Mouse (Mus musculus): ENCODE results near the gene Abcg5. TPM values are rescaled to one million over a fixed set of nuclear protein-coding genes. Genes with fewer than 3 reads are reported as not detected.

The Abcg5 gene
- polyA plus RNA-seq, 1 experiment from 2014 or later = 0.47 TPM

DNA sequence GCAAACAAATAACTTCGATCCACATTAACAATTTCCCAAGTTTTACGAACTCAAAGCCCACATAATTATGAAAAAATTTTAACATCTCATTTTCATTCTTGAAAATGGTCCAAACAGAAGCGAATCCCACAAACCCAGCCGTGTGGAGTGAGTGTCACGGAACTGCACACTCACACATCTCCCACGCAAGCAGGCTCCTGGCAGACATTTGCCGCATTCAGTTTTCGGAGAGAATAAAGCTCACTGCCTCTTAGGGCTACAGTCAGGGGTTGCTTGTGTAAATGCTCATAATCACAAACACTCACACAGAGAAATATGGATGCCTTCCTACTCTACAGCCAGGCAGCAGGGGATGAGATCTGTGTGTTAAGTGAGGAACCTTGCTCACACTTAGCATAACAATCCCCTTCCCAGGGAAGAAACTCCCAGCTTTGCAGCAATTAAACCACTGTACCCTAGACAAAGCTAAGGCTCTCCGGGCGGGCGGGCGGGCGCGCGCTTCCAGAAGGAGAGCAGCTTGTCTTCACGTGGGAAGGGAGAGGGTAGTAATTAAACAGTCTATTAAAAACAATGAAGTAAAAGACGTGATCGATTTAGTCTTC is 30.9 kb upstream of the Abcg5 start:
- H3K9ac ChIP-seq = no peak overlapping the region
- 92% methylated on average over 18 of the region's 18 CpGs for WGBS
- H3K36me3 ChIP-seq = peaks cover 61% of the 10 kb centered on the region

DNA sequence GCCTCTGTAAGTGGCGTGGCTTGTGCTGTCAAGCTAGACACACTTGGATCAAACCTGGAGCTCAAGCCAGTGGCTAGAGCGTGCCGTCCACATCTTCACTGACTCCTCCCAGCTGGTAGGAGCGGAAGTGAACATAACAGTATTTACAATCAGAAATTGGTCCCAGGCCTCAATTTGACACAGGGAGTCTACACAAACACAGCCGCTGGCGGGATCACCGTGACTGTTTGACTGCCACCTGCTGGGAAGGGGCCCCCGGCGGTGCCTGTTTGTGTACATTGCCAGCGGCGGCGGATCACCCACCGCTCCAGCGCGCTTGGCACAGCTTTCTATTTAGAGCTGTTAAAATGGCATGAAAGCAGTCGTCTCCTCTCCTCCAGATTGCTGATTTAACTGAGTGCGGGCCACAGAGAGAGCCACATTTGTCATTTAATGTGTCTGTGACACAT is 26.6 kb upstream of the Abcg5 start:
- H3K4me3 ChIP-seq = no peak overlapping the region
- H3K4me2 ChIP-seq = no peak overlapping the region
- ATAC-seq (ENCODE audit: extremely low read depth, insufficient number of reproducible peaks, low FRiP score, low TSS enrichment) = no peak
- peaks cover 73% of the 10 kb centered on the region for H3K36me3 ChIP-seq
- no peaks in the 10 kb centered on the region for H3K27me3 ChIP-seq (replicated peaks)
- 54% methylated on average over 17 of the region's 17 CpGs for WGBS
- no peak overlapping the region for H3K27ac ChIP-seq (replicated peaks)
- no peaks in the 10 kb centered on the region for H3K9me3 ChIP-seq
- H3K9ac ChIP-seq = no peak overlapping the region
- H3K4me1 ChIP-seq = no peaks in the 10 kb centered on the region

More for the DNA sequence above, 30.9 kb upstream of the Abcg5 start:
- Histone ChIP-seq H3K4me3 (no peak overlapping the region), H3K27me3 (replicated peaks) (no peaks in the 10 kb centered on the region), H3K27ac (replicated peaks) (no peak overlapping the region), H3K4me1 (0 out of 2 replicates have a peak, but pooled peaks cover 9% of the 10 kb centered on the region), H3K9me3 (no peaks in the 10 kb centered on the region), H3K4me2 (no peak overlapping the region)
- no peak for ATAC-seq (ENCODE audit: extremely low read depth, insufficient number of reproducible peaks, low FRiP score, low TSS enrichment)

DNA sequence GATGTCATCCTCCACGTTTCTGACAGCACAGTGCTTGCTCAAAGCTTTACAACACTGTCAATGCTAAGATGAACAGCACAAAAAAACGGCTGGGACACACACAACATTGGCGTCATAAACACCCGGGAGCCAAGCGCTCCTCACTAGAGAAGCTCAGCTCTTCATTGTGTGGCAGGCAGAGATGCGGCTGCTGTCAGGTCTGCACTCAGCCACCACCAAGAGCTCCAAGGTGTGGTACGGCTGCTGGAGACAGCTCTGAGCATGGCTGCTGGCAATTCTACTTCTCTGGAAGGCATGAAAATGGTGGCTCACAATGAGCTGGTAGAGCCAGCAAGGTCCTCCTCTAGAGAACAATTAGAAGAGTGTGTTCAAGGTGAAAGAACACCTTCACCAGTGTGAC is 26.0 kb upstream of the Abcg5 start:
- ATAC-seq (ENCODE audit: extremely low read depth, insufficient number of reproducible peaks, low FRiP score, low TSS enrichment) = no peak
- H3K4me3 ChIP-seq = no peak overlapping the region
- no peak overlapping the region for H3K9ac ChIP-seq
- WGBS = 81% methylated on average over 7 of the region's 7 CpGs
- no peak overlapping the region for H3K4me2 ChIP-seq
- H3K27me3 ChIP-seq (replicated peaks) = no peaks in the 10 kb centered on the region
- no peaks in the 10 kb centered on the region for H3K4me1 ChIP-seq
- H3K9me3 ChIP-seq = no peaks in the 10 kb centered on the region
- no peak overlapping the region for H3K27ac ChIP-seq (replicated peaks)
- H3K36me3 ChIP-seq = peaks cover 77% of the 10 kb centered on the region

DNA sequence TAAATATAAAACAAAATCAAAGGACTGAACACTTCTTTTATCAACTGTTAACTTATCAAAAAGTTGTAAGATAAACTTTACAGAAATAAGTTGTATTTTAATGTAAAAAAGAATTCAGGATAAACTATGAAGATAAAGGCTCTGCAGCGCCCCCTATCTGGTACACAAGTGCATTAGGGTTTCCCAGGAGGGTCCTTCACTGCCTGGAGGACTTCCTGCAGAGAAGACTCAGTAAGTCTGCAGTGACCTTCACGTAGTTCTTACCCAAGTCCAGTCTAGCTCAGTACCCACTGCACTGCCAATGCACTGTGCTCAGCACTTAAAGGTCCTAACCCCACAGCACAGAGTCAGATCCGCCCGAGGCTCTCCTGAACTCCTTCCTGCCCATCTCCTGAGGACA is 24.6 kb upstream of the Abcg5 start:
- no peak for ATAC-seq (ENCODE audit: extremely low read depth, insufficient number of reproducible peaks, low FRiP score, low TSS enrichment)
- peaks cover 68% of the 10 kb centered on the region for H3K36me3 ChIP-seq
- 59% methylated on average over 4 of the region's 4 CpGs for WGBS

DNA sequence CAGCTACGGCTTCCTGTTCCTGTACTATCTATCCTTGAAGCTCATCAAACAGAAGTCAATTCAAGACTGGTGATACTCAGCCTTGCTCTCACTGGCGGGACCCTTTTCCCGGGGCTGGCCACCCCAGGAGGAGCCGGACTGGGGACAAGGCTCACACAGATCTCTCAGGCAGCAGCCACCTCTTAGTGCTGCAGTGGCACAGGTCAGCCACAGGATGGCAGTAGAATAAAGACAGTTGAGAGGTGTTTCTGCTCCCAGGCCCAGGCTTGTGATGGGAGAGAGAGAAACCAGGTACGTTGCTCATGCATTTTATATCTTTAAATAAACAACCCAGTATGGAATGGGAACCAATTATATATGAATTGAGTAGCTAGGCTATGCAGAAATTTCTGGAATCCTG is 15.9 kb upstream of the Abcg5 start:
- H3K27me3 ChIP-seq (replicated peaks) = peaks cover 33% of the 10 kb centered on the region
- WGBS = 22% methylated on average over 5 of the region's 5 CpGs
- H3K4me1 ChIP-seq = no peaks in the 10 kb centered on the region
- H3K9ac ChIP-seq = no peak overlapping the region
- peaks cover 2% of the 10 kb centered on the region for H3K36me3 ChIP-seq
- H3K4me2 ChIP-seq = no peak overlapping the region
- H3K4me3 ChIP-seq = no peak overlapping the region
- H3K27ac ChIP-seq (replicated peaks) = no peak overlapping the region
- ATAC-seq (ENCODE audit: extremely low read depth, insufficient number of reproducible peaks, low FRiP score, low TSS enrichment) = no peak
- no peaks in the 10 kb centered on the region for H3K9me3 ChIP-seq

More for the DNA sequence above, 24.6 kb upstream of the Abcg5 start:
- Histone ChIP-seq H3K27me3 (replicated peaks) (no peaks in the 10 kb centered on the region), H3K9me3 (no peaks in the 10 kb centered on the region), H3K27ac (replicated peaks) (no peak overlapping the region), H3K4me2 (no peak overlapping the region), H3K4me1 (no peaks in the 10 kb centered on the region), H3K4me3 (no peak overlapping the region), H3K9ac (no peak overlapping the region)

DNA sequence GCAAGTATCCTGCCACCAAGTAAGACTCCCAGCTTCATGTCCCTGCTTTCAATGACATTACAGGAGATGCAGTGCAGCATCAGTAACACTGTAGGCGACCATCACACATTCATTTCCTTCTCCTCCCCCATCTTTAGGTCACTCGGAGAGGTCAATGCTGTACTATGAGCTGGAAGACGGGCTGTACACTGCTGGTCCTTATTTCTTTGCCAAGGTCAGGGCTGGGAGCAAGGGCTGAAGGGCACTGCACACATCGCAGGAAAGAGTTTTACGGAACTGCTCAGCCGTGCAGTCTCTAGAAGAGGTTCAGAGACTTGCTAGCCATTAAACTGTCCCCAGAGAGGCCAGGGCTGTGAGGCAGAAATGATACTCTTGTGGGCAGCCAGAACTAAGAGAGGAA is 13.7 kb upstream of the Abcg5 start:
- ATAC-seq (ENCODE audit: extremely low read depth, insufficient number of reproducible peaks, low FRiP score, low TSS enrichment) = no peak
- Histone ChIP-seq H3K4me3 (no peak overlapping the region), H3K27me3 (replicated peaks) (peaks cover 45% of the 10 kb centered on the region)

DNA sequence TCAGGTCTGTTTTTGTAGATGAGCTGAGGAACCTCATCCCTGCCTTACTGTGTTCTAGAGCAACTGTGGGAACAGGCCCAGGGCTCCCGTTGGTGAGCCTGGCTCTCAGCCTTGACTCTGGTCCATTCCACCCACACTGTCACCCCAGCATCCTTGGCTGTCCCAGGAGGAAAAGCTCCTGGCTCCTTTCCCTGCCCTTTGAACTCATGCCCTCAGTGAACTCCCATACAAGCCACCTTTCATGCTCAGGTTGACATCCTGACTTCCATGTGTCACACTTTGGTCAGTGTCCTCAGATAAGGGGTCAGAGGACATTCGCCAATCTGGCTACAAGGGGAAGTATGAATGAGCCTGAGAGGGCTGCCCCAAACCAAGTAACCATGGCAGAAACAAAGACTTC is 10.9 kb upstream of the Abcg5 start:
- WGBS = 62% methylated on average over 2 of the region's 2 CpGs
- Histone ChIP-seq H3K27me3 (replicated peaks) (peaks cover 52% of the 10 kb centered on the region), H3K4me3 (no peak overlapping the region), H3K9ac (no peak overlapping the region), H3K4me2 (no peak overlapping the region), H3K36me3 (no peaks in the 10 kb centered on the region), H3K4me1 (no peaks in the 10 kb centered on the region), H3K9me3 (no peaks in the 10 kb centered on the region), H3K27ac (replicated peaks) (no peak overlapping the region)
- ATAC-seq (ENCODE audit: extremely low read depth, insufficient number of reproducible peaks, low FRiP score, low TSS enrichment) = no peak

More for the DNA sequence above, 13.7 kb upstream of the Abcg5 start:
- 71% methylated on average over 6 of the region's 6 CpGs for WGBS
- Histone ChIP-seq H3K9ac (no peak overlapping the region), H3K4me1 (no peaks in the 10 kb centered on the region), H3K4me2 (no peak overlapping the region), H3K27ac (replicated peaks) (no peak overlapping the region), H3K36me3 (no peaks in the 10 kb centered on the region), H3K9me3 (no peaks in the 10 kb centered on the region)

DNA sequence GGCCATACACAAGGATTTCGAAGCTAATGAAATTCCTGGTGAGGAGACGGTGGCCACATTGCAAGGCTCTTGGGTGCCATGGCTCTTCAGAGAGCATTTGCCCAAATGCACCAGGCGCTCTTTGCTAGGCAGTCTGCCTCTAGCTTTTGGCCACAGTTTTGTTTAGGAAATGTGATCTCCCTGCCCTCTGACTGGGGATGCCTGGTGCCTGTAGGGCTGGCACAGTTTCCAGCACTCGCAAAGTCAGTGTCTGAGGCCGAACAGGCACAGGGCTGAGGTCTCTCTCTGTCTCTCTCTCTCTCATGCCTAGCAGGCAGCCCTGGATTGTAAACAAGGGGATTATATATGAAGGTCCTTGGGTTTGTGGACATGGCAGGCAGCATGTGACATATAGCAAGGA is 7.3 kb upstream of the Abcg5 start:
- Histone ChIP-seq H3K27me3 (replicated peaks) (peaks cover 26% of the 10 kb centered on the region), H3K27ac (replicated peaks) (no peak overlapping the region), H3K4me3 (no peak overlapping the region), H3K9me3 (no peaks in the 10 kb centered on the region), H3K4me1 (peaks cover 3% of the 10 kb centered on the region; the same call in 1 of the 2 replicates), H3K4me2 (no peak overlapping the region), H3K36me3 (no peaks in the 10 kb centered on the region), H3K9ac (no peak overlapping the region)
- 77% methylated on average over 5 of the region's 5 CpGs for WGBS
- no peak for ATAC-seq (ENCODE audit: extremely low read depth, insufficient number of reproducible peaks, low FRiP score, low TSS enrichment)

DNA sequence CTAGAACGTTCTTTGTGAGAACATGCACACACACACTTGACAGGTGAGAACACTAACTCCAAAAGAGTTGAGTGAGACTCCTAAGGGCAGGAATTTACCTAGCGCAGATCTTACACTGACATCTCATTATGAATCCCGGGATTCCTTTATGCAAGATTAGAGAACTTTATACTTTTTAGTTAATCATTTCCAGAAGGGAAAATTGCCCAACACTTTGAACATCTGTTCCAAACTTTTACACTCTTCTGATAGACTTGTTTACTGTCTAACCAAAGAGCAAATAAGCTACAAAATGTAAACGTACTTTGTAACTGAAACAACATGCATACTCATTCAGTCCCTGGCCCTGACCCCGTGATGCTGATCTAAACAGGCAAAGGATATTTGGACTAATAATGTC is 6.5 kb upstream of the Abcg5 start:
- Histone ChIP-seq H3K4me1 (peaks cover 11% of the 10 kb centered on the region; the same call in 1 of the 2 replicates), H3K36me3 (no peaks in the 10 kb centered on the region)

DNA sequence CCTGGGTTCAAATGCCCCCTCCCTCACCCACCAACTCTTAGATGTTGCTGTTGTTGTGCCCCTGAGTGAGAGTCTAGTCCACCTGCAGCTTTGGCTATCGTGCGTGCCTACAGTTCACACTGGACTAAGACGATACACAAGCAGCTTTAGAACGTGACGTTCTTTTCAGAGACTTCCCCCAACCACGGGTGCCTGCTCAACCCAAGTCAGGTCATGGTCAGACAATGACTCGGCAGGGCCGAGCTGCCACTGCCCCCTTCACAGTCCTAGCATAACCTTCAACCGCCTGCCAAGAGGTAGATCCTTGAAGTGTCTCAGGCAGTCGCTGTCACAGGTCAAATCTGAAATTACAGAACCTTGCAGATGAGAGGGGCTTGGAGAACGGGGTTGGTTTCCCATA is 6.0 kb upstream of the Abcg5 start:
- Histone ChIP-seq H3K36me3 (no peaks in the 10 kb centered on the region), H3K27me3 (replicated peaks) (peaks cover 20% of the 10 kb centered on the region; the same call in 1 of the 2 replicates), H3K27ac (replicated peaks) (no peak overlapping the region), H3K4me2 (no peak overlapping the region), H3K9me3 (no peaks in the 10 kb centered on the region), H3K9ac (no peak overlapping the region), H3K4me1 (peaks cover 13% of the 10 kb centered on the region; the same call in 1 of the 2 replicates), H3K4me3 (no peak overlapping the region)
- no peak for ATAC-seq (ENCODE audit: extremely low read depth, insufficient number of reproducible peaks, low FRiP score, low TSS enrichment)
- WGBS = 82% methylated on average over 11 of the region's 11 CpGs

More for the DNA sequence above, 6.5 kb upstream of the Abcg5 start:
- H3K27ac ChIP-seq (replicated peaks) = no peak overlapping the region
- H3K27me3 ChIP-seq (replicated peaks) = peaks cover 21% of the 10 kb centered on the region
- ATAC-seq (ENCODE audit: extremely low read depth, insufficient number of reproducible peaks, low FRiP score, low TSS enrichment) = no peak
- WGBS = 72% methylated on average over 5 of the region's 5 CpGs
- H3K4me2 ChIP-seq = no peak overlapping the region
- no peak overlapping the region for H3K9ac ChIP-seq
- H3K9me3 ChIP-seq = no peaks in the 10 kb centered on the region
- no peak overlapping the region for H3K4me3 ChIP-seq

DNA sequence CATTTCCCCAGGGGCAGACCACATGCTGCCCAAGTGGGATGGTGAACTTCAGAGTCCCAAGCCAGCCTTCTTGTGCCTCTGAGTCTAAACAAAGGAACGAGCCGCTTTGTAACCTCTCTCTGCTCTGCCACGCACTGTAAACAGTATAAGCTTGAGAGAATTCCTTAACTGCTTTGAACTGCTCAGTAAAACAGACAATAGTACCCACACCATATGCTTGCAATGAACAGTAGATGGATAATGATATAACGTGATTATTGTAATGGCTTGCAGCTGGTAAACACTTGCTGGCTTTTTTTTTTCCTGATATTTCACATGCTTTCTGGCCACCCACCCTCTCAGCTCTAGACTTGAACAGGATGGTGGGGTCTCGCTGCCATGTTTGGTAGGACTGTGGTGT is 5.2 kb upstream of the Abcg5 start:
- no peak overlapping the region for H3K27ac ChIP-seq (replicated peaks)
- H3K9me3 ChIP-seq = no peaks in the 10 kb centered on the region
- no peaks in the 10 kb centered on the region for H3K36me3 ChIP-seq
- no peak overlapping the region for H3K4me2 ChIP-seq
- no peak overlapping the region for H3K4me3 ChIP-seq
- peaks cover 13% of the 10 kb centered on the region; the same call in 1 of the 2 replicates for H3K4me1 ChIP-seq
- H3K27me3 ChIP-seq (replicated peaks) = peaks cover 14% of the 10 kb centered on the region; the same call in 1 of the 2 replicates
- H3K9ac ChIP-seq = no peak overlapping the region
- ATAC-seq (ENCODE audit: extremely low read depth, insufficient number of reproducible peaks, low FRiP score, low TSS enrichment) = no peak
- WGBS = 78% methylated on average over 5 of the region's 5 CpGs

DNA sequence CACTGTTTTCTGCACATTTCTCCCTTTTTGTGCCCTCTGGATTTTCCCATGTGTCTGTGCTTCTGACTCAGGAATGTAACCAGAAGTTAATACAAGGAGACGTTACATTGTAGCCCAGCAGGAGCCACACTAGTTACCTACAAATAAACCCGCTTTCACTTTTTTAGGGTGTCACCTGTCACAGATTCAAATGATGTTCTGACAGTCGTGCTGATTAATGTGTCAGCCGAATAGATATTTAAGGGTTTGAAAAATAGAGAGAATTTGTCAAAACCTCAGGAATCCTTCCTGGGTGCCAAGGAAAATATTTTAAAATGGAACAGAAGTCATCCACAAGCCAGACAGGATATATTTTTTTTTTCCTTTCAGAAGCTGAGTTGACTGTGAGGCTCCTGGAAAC is 2.5 kb upstream of the Abcg5 start:
- H3K9me3 ChIP-seq = no peaks in the 10 kb centered on the region
- H3K4me3 ChIP-seq = no peak overlapping the region
- H3K4me1 ChIP-seq = peaks cover 13% of the 10 kb centered on the region; the same call in 1 of the 2 replicates
- H3K9ac ChIP-seq = no peak overlapping the region
- no peaks in the 10 kb centered on the region; the same call in 1 of the 2 replicates for H3K27me3 ChIP-seq (replicated peaks)
- ATAC-seq (ENCODE audit: extremely low read depth, insufficient number of reproducible peaks, low FRiP score, low TSS enrichment) = no peak
- H3K27ac ChIP-seq (replicated peaks) = no peak overlapping the region
- no peak overlapping the region for H3K4me2 ChIP-seq
- WGBS = 62% methylated on average over 4 of the region's 4 CpGs
- H3K36me3 ChIP-seq = no peaks in the 10 kb centered on the region
